Mouse (Mus musculus) bone marrow macrophage, adult 2 months (primary cell): ENCODE results near the gene Ror1. TPM values are rescaled to one million over a fixed set of nuclear protein-coding genes. Genes with fewer than 3 reads are reported as not detected.

Experiments
- H3K27ac ChIP-seq: 2 replicates; pipeline ENCODE4 v1.5.1; 2012; ENCODE audit warnings: low read depth, low read length; ENCODE audit not compliant: insufficient read depth
- H3K4me1 ChIP-seq: 2 replicates; pipeline ENCODE4 v1.6.1; 2012; ENCODE audit warnings: low read length; ENCODE audit not compliant: control insufficient read depth, insufficient read depth
- H3K4me3 ChIP-seq: 2 replicates; pipeline ENCODE4 v1.5.1; 2012; ENCODE audit warnings: mild to moderate bottlenecking, low read length, moderate library complexity; ENCODE audit not compliant: insufficient read depth
- CTCF ChIP-seq: IDR thresholded peaks from 2 replicates; pipeline ENCODE4 v1.5.1; 2012; ENCODE audit warnings: low read depth, mild to moderate bottlenecking, low read length, moderate library complexity
- POLR2A ChIP-seq: IDR thresholded peaks from 2 replicates; pipeline ENCODE4 v1.6.1; 2012; ENCODE audit warnings: mild to moderate bottlenecking, low read depth, low read length, borderline replicate concordance
- polyA plus RNA-seq: library from polyadenylated mRNA; stranded (reverse); fragments of >200 nt; gene quantifications from 2 replicates; pipeline ENCODE4 v1.2.4, GENCODE M21; 2012; ENCODE audit not compliant: missing spikeins, insufficient read depth, insufficient read length

Gene Ror1
- polyA plus RNA-seq: not detected in 2 replicates

DNA sequence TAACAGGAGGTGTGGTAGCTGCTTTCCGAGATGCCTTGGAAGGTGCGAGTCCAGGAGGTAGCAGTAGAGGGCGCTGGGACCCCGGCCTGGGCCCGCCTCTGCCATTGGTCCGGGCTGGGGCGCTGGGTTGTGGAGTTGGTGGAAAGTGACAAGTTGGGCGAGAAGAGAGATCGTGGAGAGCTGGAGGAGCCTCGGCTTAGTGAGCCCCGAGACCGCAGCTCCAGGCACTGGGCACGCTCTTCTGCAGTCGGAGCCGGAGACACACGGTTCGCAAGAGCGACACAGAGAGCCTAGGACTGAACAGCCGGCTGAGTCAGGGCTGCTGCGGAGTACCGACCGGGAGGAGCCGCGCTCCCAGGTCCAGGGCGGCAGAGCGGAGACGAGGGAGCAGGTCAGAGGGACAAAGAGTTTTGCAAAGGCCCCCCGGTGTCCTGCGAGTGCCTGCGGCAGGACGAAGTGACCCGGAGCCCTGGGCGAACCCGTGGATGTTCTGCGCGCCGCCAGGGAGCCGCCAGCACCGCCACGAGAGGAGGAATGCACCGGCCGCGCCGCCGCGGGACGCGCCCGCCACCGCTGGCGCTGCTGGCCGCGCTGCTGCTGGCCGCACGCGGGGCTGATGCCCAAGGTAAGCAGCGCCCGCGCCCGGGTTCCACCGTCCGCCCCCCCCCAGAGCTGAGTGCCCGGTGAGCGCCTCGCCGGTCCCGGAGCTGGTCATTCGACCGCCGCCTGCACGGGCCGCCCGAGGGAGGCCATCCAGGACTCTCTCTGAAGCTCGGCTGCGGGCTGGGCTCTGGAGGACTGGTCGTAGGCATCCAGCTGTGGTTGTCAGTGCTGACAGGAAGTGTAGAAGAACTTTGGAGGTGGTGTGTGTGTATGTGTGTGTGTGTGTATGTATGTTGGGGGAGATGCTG lies at the start of gene Ror1:
Ror1 (plus strand) TSS at position 107 of the 911 bp plus-strand sequence.
- H3K4me3 ChIP-seq: peak within 1 kb of the TSS; percentile 54

GRCm38 (mm10) chr4:100047066-100047465 lies 48.5 kb upstream of the Ror1 start:
- TF ChIP-seq CTCF: no peak
- TF ChIP-seq POLR2A: no peak
- no peaks in the 10 kb centered on the region for H3K4me1 ChIP-seq
- no peak overlapping the region for H3K4me3 ChIP-seq
- H3K27ac ChIP-seq: no peak overlapping the region

More for the DNA sequence above, at the start of gene Ror1:
- H3K27ac ChIP-seq: no peak within 1 kb of the TSS
- TF ChIP-seq CTCF: peak; percentile 43
- no peak for TF ChIP-seq POLR2A
- no peaks in the 10 kb centered on the region for H3K4me1 ChIP-seq

GRCm38 (mm10) chr4:100048351-100048950 lies 47.1 kb upstream of the Ror1 start:
- H3K27ac ChIP-seq: no peak overlapping the region
- TF ChIP-seq CTCF (no peak), POLR2A (no peak)
- no peak overlapping the region for H3K4me3 ChIP-seq
- no peaks in the 10 kb centered on the region for H3K4me1 ChIP-seq

- Histone ChIP-seq H3K4me3 (no peak overlapping the region), H3K4me1 (no peaks in the 10 kb centered on the region), H3K27ac (no peak overlapping the region)
- TF ChIP-seq CTCF (no peak), POLR2A (no peak)
Measured at GRCm38 (mm10) chr4:100051767-100052166, 43.8 kb upstream of the Ror1 start.

DNA sequence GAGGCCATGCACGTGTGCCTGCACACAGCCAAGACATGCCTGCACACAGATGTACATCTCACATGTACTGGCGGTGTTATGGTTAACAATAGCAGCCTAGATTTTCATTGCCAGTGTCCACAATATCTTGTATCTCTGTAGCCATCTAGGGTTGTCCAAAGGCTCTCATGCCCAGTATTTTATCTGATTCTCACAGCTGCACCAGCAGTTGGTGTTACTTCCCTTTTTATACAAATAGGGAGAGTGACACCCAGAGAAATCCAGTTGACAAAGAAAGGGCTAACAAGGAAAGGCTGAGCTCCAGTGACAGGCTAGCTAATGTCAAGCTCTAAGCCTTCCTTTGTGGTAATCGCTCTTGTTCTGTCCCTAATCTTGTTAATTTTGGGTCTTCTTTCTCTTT lies 43.3 kb upstream of the Ror1 start:
- TF ChIP-seq POLR2A (no peak), CTCF (no peak)
- Histone ChIP-seq H3K4me1 (no peaks in the 10 kb centered on the region), H3K27ac (no peak overlapping the region), H3K4me3 (no peak overlapping the region)

DNA sequence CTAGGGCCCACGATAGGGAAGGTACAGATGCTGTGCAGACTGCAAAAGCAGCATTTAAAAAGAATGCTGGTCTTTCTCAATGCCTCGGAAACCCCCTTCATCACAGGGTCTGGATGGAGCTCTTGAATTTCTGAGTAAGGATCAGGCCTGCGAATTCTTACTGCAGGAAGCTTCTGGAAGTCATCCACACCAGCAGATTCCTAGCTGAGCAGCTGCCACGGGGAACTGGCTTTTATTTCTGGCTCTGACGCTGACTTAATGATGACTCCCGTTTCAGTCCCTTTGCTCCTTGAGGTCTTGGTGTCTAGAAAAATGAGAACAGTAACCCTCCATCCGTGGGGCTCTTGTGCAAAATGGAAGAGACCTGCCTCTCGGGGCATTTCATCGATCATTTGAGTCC lies 39.5 kb upstream of the Ror1 start:
- H3K27ac ChIP-seq: no peak overlapping the region
- H3K4me3 ChIP-seq: no peak overlapping the region
- H3K4me1 ChIP-seq: no peaks in the 10 kb centered on the region
- TF ChIP-seq CTCF (no peak), POLR2A (no peak)

DNA sequence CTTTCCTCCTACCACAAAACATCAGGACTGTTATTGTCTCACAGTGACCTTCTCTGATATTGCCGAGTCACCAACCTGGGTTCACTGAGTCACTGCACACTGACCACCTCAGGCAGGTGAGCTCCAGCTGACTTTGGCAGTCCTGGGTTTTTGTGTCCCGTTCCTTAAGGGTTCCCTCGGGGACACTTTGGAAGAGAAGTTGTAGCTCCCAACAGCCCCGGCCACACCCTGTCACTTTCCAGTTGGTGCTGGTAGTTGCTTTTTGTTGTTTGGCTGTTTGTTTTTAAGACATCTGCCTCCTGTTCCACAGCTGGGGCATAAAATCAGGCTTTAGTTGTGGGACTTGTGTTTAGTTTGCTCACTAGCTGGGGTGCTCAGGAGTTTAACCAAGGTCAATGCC lies 39.1 kb upstream of the Ror1 start:
- Histone ChIP-seq H3K4me3 (no peak overlapping the region), H3K4me1 (no peaks in the 10 kb centered on the region), H3K27ac (no peak overlapping the region)
- TF ChIP-seq CTCF (no peak), POLR2A (no peak)

- Histone ChIP-seq H3K4me1 (no peaks in the 10 kb centered on the region), H3K4me3 (no peak overlapping the region), H3K27ac (no peak overlapping the region)
- no peak for TF ChIP-seq CTCF
- no peak for TF ChIP-seq POLR2A
Measured at GRCm38 (mm10) chr4:100057381-100057780, 38.2 kb upstream of the Ror1 start.

GRCm38 (mm10) chr4:100058631-100059030 lies 37.0 kb upstream of the Ror1 start:
- Histone ChIP-seq H3K4me1 (no peaks in the 10 kb centered on the region), H3K4me3 (no peak overlapping the region), H3K27ac (no peak overlapping the region)
- TF ChIP-seq CTCF (no peak), POLR2A (no peak)

DNA sequence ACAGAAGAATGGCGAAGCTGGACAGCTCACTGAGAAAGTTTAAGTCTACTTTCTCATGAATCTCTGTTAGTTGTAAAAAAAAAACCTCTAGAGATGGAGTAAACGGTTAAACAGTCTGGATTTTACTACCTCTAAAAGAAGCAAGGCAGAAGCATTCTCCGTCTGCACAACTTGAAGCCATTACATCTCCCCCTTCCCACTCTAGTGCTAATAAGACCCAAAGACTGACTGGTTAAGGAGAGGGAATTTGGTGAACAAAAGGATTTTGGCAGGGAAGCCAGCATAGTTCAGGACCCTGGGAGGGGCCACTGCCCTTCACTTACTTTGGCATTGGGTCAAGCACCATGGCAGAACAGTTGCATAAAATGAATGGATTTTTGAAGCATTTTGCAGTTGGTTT lies 35.8 kb upstream of the Ror1 start:
- no peaks in the 10 kb centered on the region for H3K4me1 ChIP-seq

More for the DNA sequence above, 35.8 kb upstream of the Ror1 start:
- TF ChIP-seq POLR2A (no peak), CTCF (no peak)
- H3K4me3 ChIP-seq: no peak overlapping the region
- no peak overlapping the region for H3K27ac ChIP-seq
